Mouse (Mus musculus): Measurements from ENCODE around the gene Dusp5. TPM values are rescaled to one million over a fixed set of nuclear protein-coding genes. Genes with fewer than 3 reads are reported as not detected.

Gene Dusp5
- 3.1 and 4.6 TPM in 2 replicates for polyA plus RNA-seq (2014; fragmentation: Nextera tagmentation; extraction: Ambion mirVana)

- ATAC-seq (ENCODE audit: low FRiP score, low TSS enrichment): peak; percentile 96
- DNase-seq: peak; percentile 97
- H3K9me3 ChIP-seq (ENCODE audit: control insufficient read depth, low read length): no peaks in the 10 kb centered on the region
- peaks cover 29% of the 10 kb centered on the region for H3K27me3 ChIP-seq (ENCODE audit: control insufficient read depth, insufficient read depth, low read length)
- peak within 1 kb of the TSS; percentile 82 for H3K4me2 ChIP-seq (ENCODE audit: low read length)
- H3K27ac ChIP-seq (replicated peaks; ENCODE audit: low read depth, low read length): 0 out of 2 replicates have a peak within 1 kb of the TSS, but pooled peaks have one; percentile 41
- H3K4me3 ChIP-seq (replicated peaks; ENCODE audit: low read depth, low read length): peak within 1 kb of the TSS; percentile 46
- H3K4me1 ChIP-seq (ENCODE audit: control insufficient read depth, insufficient read depth, low read length): 0 out of 2 replicates have a peak, but pooled peaks cover 7% of the 10 kb centered on the region
- peak within 1 kb of the TSS; percentile 48 for H3K9ac ChIP-seq (replicated peaks; ENCODE audit: low read length)
- under 1% methylated on average over 79 of the region's 84 CpGs for WGBS
- no peaks in the 10 kb centered on the region for H3K36me3 ChIP-seq (ENCODE audit: control insufficient read depth, insufficient read depth, low read length)
Measured at GRCm38 (mm10) chr19:53528752-53529454, at the start of gene Dusp5. Dusp5 (plus strand) TSS chr19:53529109.

GRCm38 (mm10) chr19:53479590-53479989 lies 49.3 kb upstream of the Dusp5 start:
- Histone ChIP-seq H3K27ac (replicated peaks; ENCODE audit: low read depth, low read length) (no peak overlapping the region), H3K9me3 (ENCODE audit: control insufficient read depth, low read length) (no peaks in the 10 kb centered on the region), H3K4me1 (ENCODE audit: control insufficient read depth, insufficient read depth, low read length) (no peaks in the 10 kb centered on the region), H3K4me2 (ENCODE audit: low read length) (no peak overlapping the region), H3K4me3 (replicated peaks; ENCODE audit: low read depth, low read length) (no peak overlapping the region), H3K27me3 (ENCODE audit: control insufficient read depth, insufficient read depth, low read length) (no peaks in the 10 kb centered on the region), H3K9ac (replicated peaks; ENCODE audit: low read length) (no peak overlapping the region), H3K36me3 (ENCODE audit: control insufficient read depth, insufficient read depth, low read length) (no peaks in the 10 kb centered on the region)
- ATAC-seq (ENCODE audit: low FRiP score, low TSS enrichment) (no peak), DNase-seq (no peak)
- WGBS: 90% methylated on average over 8 of the region's 8 CpGs

- no peak for ATAC-seq (ENCODE audit: low FRiP score, low TSS enrichment)
- H3K4me3 ChIP-seq (replicated peaks; ENCODE audit: low read depth, low read length): no peak overlapping the region
- no peak overlapping the region for H3K27ac ChIP-seq (replicated peaks; ENCODE audit: low read depth, low read length)
- H3K27me3 ChIP-seq (ENCODE audit: control insufficient read depth, insufficient read depth, low read length): no peaks in the 10 kb centered on the region
- H3K9me3 ChIP-seq (ENCODE audit: control insufficient read depth, low read length): no peaks in the 10 kb centered on the region
- no peak overlapping the region for H3K9ac ChIP-seq (replicated peaks; ENCODE audit: low read length)
- no peaks in the 10 kb centered on the region for H3K4me1 ChIP-seq (ENCODE audit: control insufficient read depth, insufficient read depth, low read length)
- WGBS: 46% methylated on average over 6 of the region's 6 CpGs
- no peak for DNase-seq
- no peak overlapping the region for H3K4me2 ChIP-seq (ENCODE audit: low read length)
- H3K36me3 ChIP-seq (ENCODE audit: control insufficient read depth, insufficient read depth, low read length): no peaks in the 10 kb centered on the region
Measured at GRCm38 (mm10) chr19:53482093-53482492, 46.8 kb upstream of the Dusp5 start.

GRCm38 (mm10) chr19:53482527-53482926 lies 46.4 kb upstream of the Dusp5 start:
- Histone ChIP-seq H3K27me3 (ENCODE audit: control insufficient read depth, insufficient read depth, low read length) (no peaks in the 10 kb centered on the region), H3K9me3 (ENCODE audit: control insufficient read depth, low read length) (no peaks in the 10 kb centered on the region), H3K4me1 (ENCODE audit: control insufficient read depth, insufficient read depth, low read length) (no peaks in the 10 kb centered on the region), H3K36me3 (ENCODE audit: control insufficient read depth, insufficient read depth, low read length) (no peaks in the 10 kb centered on the region), H3K27ac (replicated peaks; ENCODE audit: low read depth, low read length) (no peak overlapping the region), H3K4me3 (replicated peaks; ENCODE audit: low read depth, low read length) (no peak overlapping the region), H3K9ac (replicated peaks; ENCODE audit: low read length) (no peak overlapping the region), H3K4me2 (ENCODE audit: low read length) (no peak overlapping the region)
- 85% methylated on average over 5 of the region's 5 CpGs for WGBS
- no peak for ATAC-seq (ENCODE audit: low FRiP score, low TSS enrichment)
- no peak for DNase-seq

- Histone ChIP-seq H3K27me3 (ENCODE audit: control insufficient read depth, insufficient read depth, low read length) (no peaks in the 10 kb centered on the region), H3K4me1 (ENCODE audit: control insufficient read depth, insufficient read depth, low read length) (no peaks in the 10 kb centered on the region), H3K27ac (replicated peaks; ENCODE audit: low read depth, low read length) (no peak overlapping the region), H3K36me3 (ENCODE audit: control insufficient read depth, insufficient read depth, low read length) (no peaks in the 10 kb centered on the region), H3K9me3 (ENCODE audit: control insufficient read depth, low read length) (no peaks in the 10 kb centered on the region), H3K4me2 (ENCODE audit: low read length) (no peak overlapping the region), H3K9ac (replicated peaks; ENCODE audit: low read length) (no peak overlapping the region), H3K4me3 (replicated peaks; ENCODE audit: low read depth, low read length) (no peak overlapping the region)
- 94% methylated on average over 8 of the region's 8 CpGs for WGBS
- DNase-seq (no peak), ATAC-seq (ENCODE audit: low FRiP score, low TSS enrichment) (no peak)
Measured at GRCm38 (mm10) chr19:53483984-53484383, 44.9 kb upstream of the Dusp5 start.

GRCm38 (mm10) chr19:53484918-53485317 lies 44.0 kb upstream of the Dusp5 start:
- WGBS: 89% methylated on average over 3 of the region's 3 CpGs
- no peak for ATAC-seq (ENCODE audit: low FRiP score, low TSS enrichment)

GRCm38 (mm10) chr19:53489187-53489586 lies 39.7 kb upstream of the Dusp5 start:
- H3K4me3 ChIP-seq (replicated peaks; ENCODE audit: low read depth, low read length): no peak overlapping the region
- H3K4me2 ChIP-seq (ENCODE audit: low read length): no peak overlapping the region
- no peaks in the 10 kb centered on the region for H3K36me3 ChIP-seq (ENCODE audit: control insufficient read depth, insufficient read depth, low read length)
- WGBS: 88% methylated on average over 12 of the region's 12 CpGs
- DNase-seq (no peak), ATAC-seq (ENCODE audit: low FRiP score, low TSS enrichment) (no peak)
- H3K9me3 ChIP-seq (ENCODE audit: control insufficient read depth, low read length): no peaks in the 10 kb centered on the region
- H3K27me3 ChIP-seq (ENCODE audit: control insufficient read depth, insufficient read depth, low read length): no peaks in the 10 kb centered on the region
- H3K27ac ChIP-seq (replicated peaks; ENCODE audit: low read depth, low read length): no peak overlapping the region
- no peaks in the 10 kb centered on the region for H3K4me1 ChIP-seq (ENCODE audit: control insufficient read depth, insufficient read depth, low read length)
- H3K9ac ChIP-seq (replicated peaks; ENCODE audit: low read length): no peak overlapping the region

More at GRCm38 (mm10) chr19:53484918-53485317, 44.0 kb upstream of the Dusp5 start:
- Histone ChIP-seq H3K9me3 (ENCODE audit: control insufficient read depth, low read length) (no peaks in the 10 kb centered on the region), H3K9ac (replicated peaks; ENCODE audit: low read length) (no peak overlapping the region), H3K4me2 (ENCODE audit: low read length) (no peak overlapping the region), H3K4me1 (ENCODE audit: control insufficient read depth, insufficient read depth, low read length) (no peaks in the 10 kb centered on the region), H3K27ac (replicated peaks; ENCODE audit: low read depth, low read length) (no peak overlapping the region), H3K27me3 (ENCODE audit: control insufficient read depth, insufficient read depth, low read length) (no peaks in the 10 kb centered on the region), H3K4me3 (replicated peaks; ENCODE audit: low read depth, low read length) (no peak overlapping the region), H3K36me3 (ENCODE audit: control insufficient read depth, insufficient read depth, low read length) (no peaks in the 10 kb centered on the region)
- no peak for DNase-seq

GRCm38 (mm10) chr19:53489910-53490309 lies 39.0 kb upstream of the Dusp5 start:
- Histone ChIP-seq H3K9ac (replicated peaks; ENCODE audit: low read length) (no peak overlapping the region), H3K9me3 (ENCODE audit: control insufficient read depth, low read length) (no peaks in the 10 kb centered on the region), H3K4me3 (replicated peaks; ENCODE audit: low read depth, low read length) (no peak overlapping the region), H3K4me1 (ENCODE audit: control insufficient read depth, insufficient read depth, low read length) (no peaks in the 10 kb centered on the region), H3K4me2 (ENCODE audit: low read length) (no peak overlapping the region), H3K27ac (replicated peaks; ENCODE audit: low read depth, low read length) (no peak overlapping the region), H3K27me3 (ENCODE audit: control insufficient read depth, insufficient read depth, low read length) (no peaks in the 10 kb centered on the region), H3K36me3 (ENCODE audit: control insufficient read depth, insufficient read depth, low read length) (no peaks in the 10 kb centered on the region)
- no peak for DNase-seq
- 91% methylated on average over 1 of the region's 1 CpGs for WGBS
- ATAC-seq (ENCODE audit: low FRiP score, low TSS enrichment): no peak

- WGBS: 79% methylated on average over 8 of the region's 8 CpGs
- ATAC-seq (ENCODE audit: low FRiP score, low TSS enrichment): no peak
- DNase-seq: no peak
Measured at GRCm38 (mm10) chr19:53490898-53491297, 38.0 kb upstream of the Dusp5 start.

More at GRCm38 (mm10) chr19:53490898-53491297, 38.0 kb upstream of the Dusp5 start:
- Histone ChIP-seq H3K9ac (replicated peaks; ENCODE audit: low read length) (no peak overlapping the region), H3K4me2 (ENCODE audit: low read length) (no peak overlapping the region), H3K36me3 (ENCODE audit: control insufficient read depth, insufficient read depth, low read length) (no peaks in the 10 kb centered on the region), H3K9me3 (ENCODE audit: control insufficient read depth, low read length) (no peaks in the 10 kb centered on the region), H3K4me3 (replicated peaks; ENCODE audit: low read depth, low read length) (no peak overlapping the region), H3K4me1 (ENCODE audit: control insufficient read depth, insufficient read depth, low read length) (no peaks in the 10 kb centered on the region), H3K27me3 (ENCODE audit: control insufficient read depth, insufficient read depth, low read length) (no peaks in the 10 kb centered on the region), H3K27ac (replicated peaks; ENCODE audit: low read depth, low read length) (no peak overlapping the region)

Measured in midbrain, embryonic 14.5 days (tissue).